Mouse (Mus musculus) frontal cortex, adult 2 months (tissue): ENCODE data around the gene Pex26. TPM values are rescaled to one million over a fixed set of nuclear protein-coding genes. Genes with fewer than 3 reads are reported as not detected.

Source experiments
- DNase-seq, 2 experiments: peaks; one replicate each; pipeline ENCODE4 v3.0.0; 2022; ENCODE audit warnings: low spot score in 1 of 2; ENCODE audit errors: extremely low spot score in 1 of 2
- polyA plus RNA-seq: library from polyadenylated mRNA; depleted of rRNA; stranded (reverse); fragments of >200 nt; gene quantifications from 2 replicates; pipeline ENCODE4 v1.2.3, GENCODE M21; 2012

Gene Pex26
- polyA plus RNA-seq, 1 experiment, result 14.0 TPM

- DNase-seq, result no peak
Observed at GRCm38 (mm10) chr6:121162616-121163015, 20.9 kb upstream of the Pex26 start.

GRCm38 (mm10) chr6:121166098-121166552 lies 17.3 kb upstream of the Pex26 start:
- DNase-seq, result no peak

DNA sequence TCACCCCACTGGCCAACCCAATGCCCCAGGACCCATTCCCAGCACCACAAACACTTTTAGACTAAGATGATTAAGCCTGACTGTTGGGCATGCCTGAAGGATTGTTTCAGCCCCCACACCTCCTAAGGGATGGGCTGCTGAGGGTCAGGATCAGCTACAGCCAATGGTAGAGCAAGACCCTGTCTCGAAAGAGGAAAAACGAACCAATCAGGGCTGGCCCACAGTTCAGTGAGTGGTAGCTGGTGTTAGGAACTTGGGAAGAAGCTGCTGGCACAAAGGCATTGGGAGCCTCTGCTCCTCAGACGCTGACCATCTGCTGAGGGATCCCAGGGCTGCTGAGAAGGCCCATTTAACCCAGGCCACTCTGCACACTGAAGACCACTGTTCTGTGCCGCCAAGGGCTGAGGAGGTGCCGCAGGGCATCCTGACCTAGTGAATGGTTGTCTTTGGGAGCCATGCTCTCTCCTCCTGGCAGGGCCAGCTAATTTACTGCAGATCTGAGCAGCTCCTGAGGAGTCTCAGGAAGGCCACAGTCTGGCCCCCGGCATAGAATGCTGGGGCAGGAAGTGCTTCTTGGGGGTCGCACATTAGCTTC lies 16.0 kb upstream of the Pex26 start:
- no peak for DNase-seq

DNA sequence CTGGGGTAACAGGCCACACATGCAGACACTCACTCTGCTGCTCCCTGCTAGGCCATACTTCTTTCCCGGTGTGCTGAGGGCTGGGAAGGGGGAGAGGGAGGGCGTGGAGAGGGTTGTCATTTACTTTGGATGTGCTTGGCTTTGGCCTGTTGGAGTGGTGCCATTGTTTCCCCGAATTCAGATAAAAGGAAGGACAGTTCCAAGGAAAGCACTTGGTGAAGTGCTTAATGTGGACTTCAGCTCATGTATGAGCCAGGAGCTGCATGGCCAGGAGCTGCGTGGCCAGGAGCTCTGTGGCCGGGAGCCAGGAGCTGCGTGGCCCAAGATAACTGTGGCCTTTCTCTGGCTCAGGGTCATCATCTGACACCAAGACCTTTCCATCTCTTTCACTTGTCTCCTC lies 12.4 kb upstream of the Pex26 start:
- DNase-seq, result no peak

- DNase-seq, result no peak
Observed at GRCm38 (mm10) chr6:121173471-121173870, 10.0 kb upstream of the Pex26 start.

DNA sequence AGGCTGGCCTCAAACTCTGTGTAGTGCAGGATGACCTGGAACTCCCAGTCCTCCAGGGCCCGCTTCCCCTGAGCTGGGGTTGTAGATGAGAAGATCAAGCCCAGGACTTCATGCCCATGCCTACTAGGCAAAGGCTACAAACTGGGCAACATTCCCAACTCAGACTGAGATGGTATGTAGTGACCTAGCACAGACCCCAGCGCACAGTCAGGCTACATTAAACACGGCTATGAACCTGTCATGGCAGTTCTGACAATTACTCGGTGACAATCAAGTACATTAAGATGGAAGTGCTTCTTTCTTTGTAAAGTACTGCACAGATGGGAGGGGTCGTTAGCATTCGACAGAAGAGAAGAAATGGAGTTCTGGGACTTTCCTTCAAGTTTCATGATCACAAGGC lies 8.7 kb upstream of the Pex26 start:
- no peak for DNase-seq

- DNase-seq, result no peak
Observed at GRCm38 (mm10) chr6:121176011-121176730, 7.3 kb upstream of the Pex26 start.

GRCm38 (mm10) chr6:121176731-121177098 lies 6.8 kb upstream of the Pex26 start:
- no peak for DNase-seq

DNA sequence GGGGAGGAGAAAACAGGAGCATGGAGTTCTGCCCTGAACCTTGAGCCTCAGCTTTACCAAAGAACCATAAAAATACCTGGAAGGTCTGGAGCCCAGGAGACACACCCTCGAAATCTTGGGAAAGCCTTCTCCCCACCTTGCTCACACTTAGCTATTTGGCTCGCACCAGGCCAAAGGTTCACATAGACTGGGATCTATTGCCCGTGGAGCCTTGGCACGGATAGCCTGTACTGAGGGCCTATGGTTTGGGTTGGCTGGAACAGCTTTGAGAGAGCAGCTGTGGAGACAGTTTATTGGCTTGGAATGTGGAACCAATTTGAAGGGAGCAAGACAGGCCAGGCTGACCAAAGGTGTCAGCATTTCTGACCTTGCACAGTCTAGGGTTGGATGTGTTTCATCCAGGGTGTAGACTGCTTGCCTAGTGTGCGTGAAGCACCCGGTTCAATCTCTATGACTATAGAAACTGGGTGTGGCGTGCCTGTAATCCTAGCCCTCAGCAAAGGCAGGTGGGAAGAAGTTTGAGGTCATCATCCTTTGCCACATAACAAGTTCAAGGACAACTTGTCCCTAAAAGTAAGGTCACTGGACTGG lies 6.3 kb upstream of the Pex26 start:
- no peak for DNase-seq

GRCm38 (mm10) chr6:121178700-121179358 lies 4.6 kb upstream of the Pex26 start:
- DNase-seq, result peak in 1 of 2 experiments; percentile 95

DNA sequence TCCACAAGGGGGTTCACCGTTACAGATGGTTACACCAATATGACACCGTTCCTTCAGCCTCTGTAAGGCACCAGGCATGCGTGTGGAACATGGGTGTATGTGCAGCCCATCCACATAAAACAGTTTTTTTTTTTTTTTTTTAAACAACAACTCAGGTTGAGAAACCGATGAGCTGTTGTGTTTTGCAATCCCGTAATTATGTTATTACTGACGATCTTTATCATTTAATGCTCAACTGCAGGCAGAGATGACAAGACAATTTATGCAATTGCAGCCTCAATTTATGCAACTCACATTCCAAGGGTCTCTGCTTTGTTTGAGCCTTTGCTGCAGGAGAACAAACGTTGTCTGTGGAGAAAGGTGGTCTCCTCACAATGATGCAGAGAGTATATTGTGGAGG lies 3.6 kb upstream of the Pex26 start:
- no peak for DNase-seq

DNA sequence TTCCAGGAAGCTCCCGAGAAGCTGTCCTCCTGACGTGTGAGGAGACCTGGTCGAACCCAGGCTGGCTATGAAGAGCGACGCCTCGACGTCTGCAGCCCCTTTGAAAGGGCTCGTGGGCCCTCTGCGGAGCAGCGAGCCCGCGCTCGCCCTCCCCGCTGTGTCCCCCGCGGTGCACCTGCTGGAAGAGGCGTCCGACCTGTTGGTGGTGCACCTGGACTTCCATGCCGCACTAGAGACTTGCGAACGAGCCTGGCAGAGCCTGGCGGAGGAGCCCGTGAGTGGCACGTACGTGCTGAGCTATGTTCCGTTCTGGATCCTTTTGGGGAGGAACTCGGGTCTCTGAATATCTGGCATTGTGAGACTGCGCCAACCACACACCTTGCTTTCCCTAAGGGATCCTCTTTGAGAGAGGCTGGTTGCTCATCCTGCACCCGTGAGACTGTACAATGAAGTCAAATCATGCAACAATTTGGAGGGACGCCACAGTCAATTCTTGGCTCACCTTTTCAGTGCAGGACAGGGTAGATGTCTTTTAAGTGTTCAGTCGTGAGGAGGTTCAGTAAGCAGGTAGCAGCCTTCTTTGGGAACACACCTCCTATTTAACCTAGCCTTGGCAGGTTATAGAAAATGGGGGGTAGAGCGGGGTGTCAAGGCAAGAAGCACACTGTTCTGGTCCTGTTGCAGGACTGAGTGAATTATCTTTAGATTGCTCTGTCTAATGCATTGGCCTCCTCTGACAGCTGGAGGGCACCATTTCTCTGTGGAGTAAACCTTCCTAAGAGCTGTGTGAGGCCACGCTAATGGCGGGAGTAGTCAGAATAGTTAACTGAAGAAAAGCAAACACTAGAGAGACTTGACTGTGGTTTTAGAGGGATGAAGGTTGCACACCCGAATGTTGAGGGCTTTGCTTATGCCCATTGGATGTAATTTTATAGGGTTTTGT lies 1.0 kb downstream of the Pex26 start:
- DNase-seq, result peak in 1 of 2 experiments; percentile 72

DNA sequence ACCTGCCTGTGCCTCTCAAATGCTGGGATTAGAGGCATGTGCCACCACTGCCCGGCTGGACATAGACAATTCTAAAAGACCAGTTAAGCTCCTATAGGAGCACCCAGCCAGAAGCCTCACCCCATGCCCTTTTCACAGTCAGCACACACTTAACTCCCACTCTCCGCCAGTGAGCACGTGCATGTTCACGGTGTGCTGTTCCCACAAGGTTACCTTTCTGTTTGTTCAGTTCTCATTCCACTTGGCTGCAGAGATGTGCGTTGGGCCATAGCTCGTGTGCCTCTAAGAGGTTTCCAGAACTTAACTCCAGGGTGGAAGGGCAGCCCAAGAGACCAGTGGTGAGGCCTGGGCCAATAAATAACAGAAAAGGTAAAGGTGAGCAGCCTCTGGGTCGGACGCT lies 1.8 kb downstream of the Pex26 start:
- no peak for DNase-seq

GRCm38 (mm10) chr6:121191261-121192009 lies 8.0 kb downstream of the Pex26 start:
- no peak for DNase-seq

GRCm38 (mm10) chr6:121194061-121194955 lies 10.8 kb downstream of the Pex26 start:
- peak in 1 of 2 experiments; percentile 43 for DNase-seq

DNA sequence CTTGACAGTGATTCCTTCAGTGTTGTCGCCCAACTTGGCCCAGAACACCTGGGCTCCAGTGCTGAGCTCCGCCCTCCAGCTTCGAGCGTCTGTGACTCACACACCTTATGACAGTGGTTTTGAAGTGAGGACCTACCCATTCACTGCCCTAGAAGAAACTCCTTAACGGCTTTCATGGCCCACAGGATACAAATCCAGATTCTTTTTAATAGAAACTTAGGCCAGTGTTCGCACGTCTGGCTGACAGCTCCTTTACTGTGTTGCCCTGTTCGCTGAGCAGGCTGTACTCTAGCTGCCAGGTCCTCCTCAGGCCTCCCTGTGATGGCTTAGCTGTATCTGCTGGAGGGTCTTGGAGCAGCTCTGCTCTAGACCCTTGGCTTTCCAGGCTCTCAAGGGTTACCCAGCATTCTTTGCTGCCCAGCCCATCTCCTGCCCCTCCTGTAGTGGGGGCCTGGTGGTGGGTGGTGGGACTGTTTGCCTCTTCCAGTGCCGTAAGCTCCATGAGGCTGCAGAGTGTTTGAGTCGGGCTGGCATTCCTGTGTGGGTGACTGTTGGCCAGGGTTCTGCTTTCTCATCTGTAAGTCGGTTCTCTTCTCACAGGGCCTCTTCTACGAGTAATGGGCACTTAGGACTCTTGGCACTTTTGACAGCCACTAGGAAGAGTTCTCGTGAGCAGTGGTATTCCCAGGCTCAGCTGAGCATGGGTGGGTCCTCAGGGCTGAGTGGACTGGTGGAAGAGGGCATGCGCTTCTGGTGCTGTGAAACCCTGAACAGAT lies 11.7 kb downstream of the Pex26 start:
- peak in 1 of 2 experiments; percentile 51 for DNase-seq

- DNase-seq, result no peak
Observed at GRCm38 (mm10) chr6:121197807-121198365, 14.4 kb downstream of the Pex26 start.

- no peak for DNase-seq
Observed at GRCm38 (mm10) chr6:121200458-121200857, 17.0 kb downstream of the Pex26 start.
